Mouse (Mus musculus): Measurements from ENCODE around the gene Acoxl. TPM values are rescaled to one million over a fixed set of nuclear protein-coding genes. Genes with fewer than 3 reads are reported as not detected.

Gene Acoxl
- total RNA-seq, 1 experiment from 2014 or later = 0.23 TPM

DNA sequence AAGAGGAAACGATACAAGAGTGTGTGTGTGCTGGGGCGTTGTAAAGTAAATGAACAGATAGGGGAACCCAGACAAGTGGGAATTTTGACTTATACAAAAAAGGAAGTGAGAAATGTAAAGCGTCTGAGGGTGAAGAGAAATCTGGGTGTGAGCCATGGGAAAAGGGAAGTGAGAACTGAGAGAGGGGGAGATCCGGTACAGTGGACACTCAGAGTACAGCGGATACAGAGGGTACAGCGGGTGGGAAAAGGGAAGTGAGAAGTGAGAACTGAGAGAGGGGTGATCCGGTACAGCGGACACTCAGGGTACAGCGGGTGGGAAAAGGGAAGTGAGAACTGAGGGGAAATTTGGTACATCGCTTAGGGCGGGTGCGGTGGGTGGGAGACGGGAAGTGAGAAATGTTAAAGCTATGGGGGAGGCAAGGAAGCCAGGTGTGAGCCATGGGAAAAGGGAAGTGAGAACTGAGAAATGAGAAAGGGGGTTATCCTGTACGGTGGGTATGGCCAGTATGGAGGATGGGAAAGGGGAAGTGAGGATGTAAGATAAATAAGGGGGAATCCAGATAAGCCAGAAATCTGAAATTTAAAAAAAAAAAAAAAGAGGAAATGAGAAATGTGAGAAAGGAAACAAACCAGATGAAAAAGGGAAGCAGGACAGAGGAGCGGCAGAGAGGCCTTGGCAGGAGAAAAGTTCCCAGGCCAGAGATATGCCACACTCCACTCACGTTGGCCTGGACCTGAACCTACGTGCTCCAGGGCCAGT, 170.2 kb downstream of the Acoxl start:
- ATAC-seq (ENCODE audit: extremely low read depth, insufficient number of reproducible peaks, low FRiP score, poor library complexity, severe bottlenecking) = peak; percentile 92

GRCm38 (mm10) chr2:128014613-128015012, 175.9 kb downstream of the Acoxl start:
- ATAC-seq (ENCODE audit: extremely low read depth, insufficient number of reproducible peaks, low FRiP score, poor library complexity, severe bottlenecking) = no peak

DNA sequence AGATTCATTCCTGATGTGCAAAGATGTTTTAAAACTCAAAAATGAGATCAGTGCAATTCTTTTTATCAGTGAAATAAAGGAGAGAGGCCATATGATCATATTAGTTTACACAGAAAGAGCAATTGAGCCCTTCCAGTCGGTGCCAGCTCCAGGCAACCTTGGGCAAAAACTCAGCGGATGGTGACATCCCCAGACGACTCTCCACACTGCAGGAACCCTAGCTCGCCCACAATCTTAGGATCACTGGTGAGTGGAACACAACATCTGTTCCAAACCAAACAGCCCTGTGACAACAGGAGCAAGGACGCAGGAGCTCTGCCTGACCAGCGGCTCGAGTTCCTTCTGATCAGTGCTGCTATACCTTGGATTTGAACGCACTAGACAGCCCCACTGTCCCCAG, 176.9 kb downstream of the Acoxl start:
- ATAC-seq (ENCODE audit: extremely low read depth, insufficient number of reproducible peaks, low FRiP score, poor library complexity, severe bottlenecking) = no peak

DNA sequence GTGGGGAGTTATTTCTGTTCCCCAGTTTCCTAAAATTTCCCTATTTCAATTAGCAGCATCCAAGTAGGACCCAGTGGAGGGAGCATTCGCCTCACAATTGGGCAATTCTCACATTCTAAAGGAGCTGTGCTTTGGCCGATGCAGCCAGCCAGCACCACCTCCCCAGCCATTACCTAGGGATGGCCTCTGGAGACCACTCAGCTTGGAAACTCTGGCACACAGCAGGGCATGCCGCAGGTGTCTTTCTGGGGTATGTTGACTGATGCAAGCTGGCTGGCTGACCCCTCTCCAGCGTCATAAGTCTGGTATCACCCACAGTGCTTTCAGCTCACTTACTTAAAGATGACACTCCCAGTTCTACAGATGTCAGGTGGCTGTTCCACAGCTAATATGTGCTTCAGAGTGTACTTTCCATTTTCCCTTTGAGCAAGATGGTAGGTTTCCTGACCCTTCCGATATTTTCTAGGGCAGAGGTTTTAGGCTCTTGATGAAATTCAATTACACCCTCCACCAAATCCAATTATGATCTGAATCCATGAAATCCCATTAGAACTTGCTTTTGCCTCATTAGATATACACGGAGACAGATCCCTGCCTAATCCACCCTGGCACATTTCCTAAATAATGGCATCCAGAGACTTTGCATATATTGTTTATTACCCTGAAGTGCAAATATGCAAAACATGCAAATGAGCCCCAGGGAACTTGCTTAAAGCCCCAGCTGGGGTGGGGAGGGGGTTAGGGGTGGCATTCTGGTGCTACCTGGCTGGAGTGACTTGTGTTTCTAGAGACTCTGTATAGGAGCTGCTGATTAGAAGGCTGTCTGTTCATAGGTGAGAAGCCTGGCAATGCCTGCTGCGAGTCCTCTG, 181.6 kb downstream of the Acoxl start:
- ATAC-seq (ENCODE audit: extremely low read depth, insufficient number of reproducible peaks, low FRiP score, poor library complexity, severe bottlenecking) = no peak

- no peak for ATAC-seq (ENCODE audit: extremely low read depth, insufficient number of reproducible peaks, low FRiP score, poor library complexity, severe bottlenecking)
Measured at GRCm38 (mm10) chr2:128020908-128021193, 182.2 kb downstream of the Acoxl start.

- no peak for ATAC-seq (ENCODE audit: extremely low read depth, insufficient number of reproducible peaks, low FRiP score, poor library complexity, severe bottlenecking)
Measured at GRCm38 (mm10) chr2:128023855-128024254, 185.2 kb downstream of the Acoxl start.

DNA sequence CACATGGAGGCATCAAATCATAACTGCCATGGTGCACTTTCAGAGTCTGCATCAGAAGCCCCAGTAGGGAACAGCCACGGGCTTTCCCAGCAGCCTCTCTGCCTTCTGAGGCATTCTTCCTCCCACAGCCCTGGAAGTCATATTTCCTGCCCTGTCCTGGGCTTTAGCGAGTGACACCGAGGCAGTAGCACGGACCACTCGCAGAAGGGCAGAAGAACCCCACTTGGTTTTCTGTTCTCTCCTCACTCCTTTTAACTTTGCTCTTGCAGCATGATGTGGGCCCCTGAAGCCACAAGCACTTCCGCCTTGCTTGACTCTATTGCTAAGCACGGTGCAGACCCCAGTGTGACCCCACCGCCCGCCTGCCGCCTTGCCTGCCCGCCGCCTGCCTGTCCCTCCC, 189.0 kb downstream of the Acoxl start:
- no peak for ATAC-seq (ENCODE audit: extremely low read depth, insufficient number of reproducible peaks, low FRiP score, poor library complexity, severe bottlenecking)

- no peak for ATAC-seq (ENCODE audit: extremely low read depth, insufficient number of reproducible peaks, low FRiP score, poor library complexity, severe bottlenecking)
Measured at GRCm38 (mm10) chr2:128029968-128030367, 191.3 kb downstream of the Acoxl start.

GRCm38 (mm10) chr2:128032111-128032510, 193.4 kb downstream of the Acoxl start:
- no peak for ATAC-seq (ENCODE audit: extremely low read depth, insufficient number of reproducible peaks, low FRiP score, poor library complexity, severe bottlenecking)

- no peak for ATAC-seq (ENCODE audit: extremely low read depth, insufficient number of reproducible peaks, low FRiP score, poor library complexity, severe bottlenecking)
Measured at GRCm38 (mm10) chr2:128033503-128033902, 194.8 kb downstream of the Acoxl start.

- ATAC-seq (ENCODE audit: extremely low read depth, insufficient number of reproducible peaks, low FRiP score, poor library complexity, severe bottlenecking) = no peak
Measured at GRCm38 (mm10) chr2:128034066-128034665, 195.5 kb downstream of the Acoxl start.

DNA sequence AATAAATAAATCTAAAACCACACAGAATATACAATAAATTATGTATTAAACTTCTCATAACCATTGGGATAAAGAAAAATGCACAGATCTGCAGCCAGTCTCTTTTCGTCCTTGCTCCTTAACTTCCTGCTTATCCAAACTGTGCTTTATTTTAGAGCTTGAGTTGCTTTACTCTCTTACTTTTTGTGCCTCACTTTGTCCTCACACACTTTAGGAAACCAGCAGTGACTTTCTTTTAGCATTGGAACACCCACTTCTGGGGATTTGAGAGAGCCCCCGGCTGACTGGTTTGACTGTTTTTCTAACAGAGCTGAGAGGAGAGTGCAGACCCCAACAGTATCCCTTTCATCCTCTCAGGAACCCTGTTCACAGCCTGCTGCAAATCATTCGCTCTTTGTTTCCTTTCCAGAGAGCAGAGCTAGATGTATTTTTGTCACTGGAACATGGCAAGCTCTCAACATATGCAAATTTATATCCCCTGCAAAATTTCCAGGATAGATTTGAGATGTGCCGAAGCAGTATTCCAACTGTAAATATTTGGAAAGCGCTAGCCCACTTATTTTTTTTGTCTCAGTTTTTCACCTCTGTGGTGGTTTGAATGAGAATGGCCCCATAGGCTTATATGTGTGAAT, 199.7 kb downstream of the Acoxl start:
- ATAC-seq (ENCODE audit: extremely low read depth, insufficient number of reproducible peaks, low FRiP score, poor library complexity, severe bottlenecking) = no peak

DNA sequence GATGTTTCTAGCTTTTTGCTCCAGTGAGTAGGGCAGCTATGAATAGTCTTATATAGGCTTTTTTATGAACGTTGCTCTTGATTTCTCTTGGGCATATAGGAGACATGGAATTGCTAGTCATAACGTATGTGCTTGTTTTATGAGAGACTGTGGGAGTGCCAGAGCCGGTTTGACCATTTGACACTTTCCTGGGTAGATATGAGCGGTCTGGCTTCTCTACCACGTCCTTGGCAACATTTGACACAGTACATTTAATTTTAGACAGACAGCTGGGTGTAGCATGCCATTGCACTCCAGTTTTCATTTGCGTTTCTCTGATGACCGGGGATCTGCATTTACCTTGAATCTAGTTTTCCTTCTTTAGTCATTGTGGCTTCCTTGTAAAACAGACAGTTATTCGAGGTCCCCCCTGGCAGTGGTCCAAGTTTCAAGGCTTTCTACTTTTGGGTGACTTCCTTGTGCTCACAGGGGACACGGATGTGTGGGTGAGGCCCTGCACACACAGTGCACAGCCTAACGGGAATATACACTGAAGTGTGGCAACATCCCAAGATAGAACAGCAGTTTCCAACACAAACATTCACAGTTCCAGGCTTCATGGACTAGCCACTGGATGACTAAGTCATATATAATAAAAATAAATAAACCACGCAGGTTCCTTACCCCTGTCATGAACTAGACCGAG, 202.5 kb downstream of the Acoxl start:
- ATAC-seq (ENCODE audit: extremely low read depth, insufficient number of reproducible peaks, low FRiP score, poor library complexity, severe bottlenecking) = no peak

DNA sequence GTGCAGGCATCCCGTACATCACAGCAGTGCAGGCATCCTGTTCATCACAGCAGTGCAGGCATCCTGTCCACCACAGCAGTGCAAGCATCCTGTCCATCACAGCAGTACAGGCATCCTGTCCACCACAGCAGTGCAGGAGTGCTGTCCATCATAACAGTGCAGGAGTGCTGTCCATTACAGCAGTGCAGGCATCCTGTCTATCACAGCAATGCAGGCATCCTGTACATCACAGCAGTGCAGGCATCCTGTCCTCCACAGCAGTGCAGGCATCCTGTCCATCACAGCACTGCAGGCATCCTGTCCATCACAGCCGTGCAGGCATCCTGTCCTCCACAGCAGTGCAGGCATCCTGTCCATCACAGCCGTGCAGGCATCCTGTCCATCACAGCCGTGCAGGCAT, 207.8 kb downstream of the Acoxl start:
- ATAC-seq (ENCODE audit: extremely low read depth, insufficient number of reproducible peaks, low FRiP score, poor library complexity, severe bottlenecking) = no peak

- no peak for ATAC-seq (ENCODE audit: extremely low read depth, insufficient number of reproducible peaks, low FRiP score, poor library complexity, severe bottlenecking)
Measured at GRCm38 (mm10) chr2:128054905-128055304, 216.2 kb downstream of the Acoxl start.

GRCm38 (mm10) chr2:128057872-128058271, 219.2 kb downstream of the Acoxl start:
- peak; percentile 53; the same call in 1 of the 2 replicates for ATAC-seq (ENCODE audit: extremely low read depth, insufficient number of reproducible peaks, low FRiP score, poor library complexity, severe bottlenecking)

DNA sequence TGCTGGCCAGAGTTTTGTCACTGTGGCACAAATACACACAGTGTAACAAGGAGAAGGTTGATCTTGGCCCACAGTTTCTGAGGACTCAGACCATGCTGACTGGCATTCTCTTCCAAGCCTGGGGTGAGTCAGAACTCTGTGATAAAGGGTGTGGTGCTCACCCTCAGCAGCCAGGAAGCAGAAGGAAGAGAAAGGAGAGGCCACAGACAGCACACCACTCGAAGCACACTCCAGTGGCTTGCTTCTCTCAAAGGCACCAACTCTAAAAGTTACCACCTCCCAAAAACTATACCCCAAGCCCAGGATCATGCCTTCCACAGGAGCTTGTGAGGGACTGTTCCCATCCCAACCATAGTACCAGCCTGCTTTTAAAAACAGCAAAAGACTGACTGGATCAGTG, 220.0 kb downstream of the Acoxl start:
- peak; percentile 25; the same call in 1 of the 2 replicates for ATAC-seq (ENCODE audit: extremely low read depth, insufficient number of reproducible peaks, low FRiP score, poor library complexity, severe bottlenecking)

GRCm38 (mm10) chr2:128060213-128060612, 221.5 kb downstream of the Acoxl start:
- ATAC-seq (ENCODE audit: extremely low read depth, insufficient number of reproducible peaks, low FRiP score, poor library complexity, severe bottlenecking) = no peak
